Mouse (Mus musculus) midbrain, embryonic 10.5 days (tissue): ENCODE data around the gene Vwf. TPM values are rescaled to one million over a fixed set of nuclear protein-coding genes. Genes with fewer than 3 reads are reported as not detected.

Experiments used
- polyA plus RNA-seq: library from polyadenylated mRNA; unstranded; fragments of >200 nt; fragmentation: Nextera tagmentation; extraction: Ambion mirVana; gene quantifications from 2 replicates; pipeline ENCODE4 v1.2.1, GENCODE M21; 2016

The Vwf gene
- polyA plus RNA-seq, 1 experiment from 2014 or later: 5.8 TPM

Other genes starting within 250 kb of the Vwf start
- 21.2 and 23.5 TPM in 2 replicates for gene Ltbr, start 232.9 kb upstream of the Vwf start, polyA plus RNA-seq
- gene Scnn1a, start 226.1 kb upstream of the Vwf start, polyA plus RNA-seq: 0.25 and 0.48 TPM in 2 replicates
- gene Tnfrsf1a, start 197.4 kb upstream of the Vwf start, polyA plus RNA-seq: 21.7 and 24.5 TPM in 2 replicates
- 0.12 and 0.15 TPM in 2 replicates for gene Plekhg6, start 166.0 kb upstream of the Vwf start, polyA plus RNA-seq
- gene Cd9, start 52.0 kb upstream of the Vwf start, polyA plus RNA-seq: 32.9 and 36.3 TPM in 2 replicates
- gene Ano2, start 143.6 kb downstream of the Vwf start, polyA plus RNA-seq: 0.10 and 0.32 TPM in 2 replicates